Mouse (Mus musculus) ovary, postnatal 14 days (tissue): ENCODE data around the gene Dchs1.
"Not testable (repeated sequence)": the region's sequence is repeated elsewhere in the genome, so short reads cannot be mapped to it uniquely, and the experiment has no call there.

Experiments used
- DNase-seq: peaks from one replicate; pipeline ENCODE4 v3.0.0; 2022; ENCODE audit warnings: low spot score

The Dchs1 gene

GRCm38 (mm10) chr7:105783861-105784260 lies 3.6 kb downstream of the Dchs1 start:
- DNase-seq, result no peak

- peak; percentile 49 for DNase-seq
Measured at GRCm38 (mm10) chr7:105778553-105779265, 8.7 kb downstream of the Dchs1 start.

- DNase-seq, result peak; percentile 48
Measured at GRCm38 (mm10) chr7:105777797-105778552, 9.5 kb downstream of the Dchs1 start.

- no peak for DNase-seq
Measured at GRCm38 (mm10) chr7:105777316-105777715, 10.1 kb downstream of the Dchs1 start.

- DNase-seq, result no peak
Measured at GRCm38 (mm10) chr7:105776026-105776425, 11.4 kb downstream of the Dchs1 start.

- DNase-seq, result no peak
Measured at GRCm38 (mm10) chr7:105774661-105775060, 12.8 kb downstream of the Dchs1 start.

GRCm38 (mm10) chr7:105773041-105773440 lies 14.4 kb downstream of the Dchs1 start:
- DNase-seq, result no peak

GRCm38 (mm10) chr7:105772331-105772730 lies 15.1 kb downstream of the Dchs1 start:
- DNase-seq, result no peak

GRCm38 (mm10) chr7:105769959-105770358 lies 17.5 kb downstream of the Dchs1 start:
- DNase-seq, result no peak

GRCm38 (mm10) chr7:105767729-105768165 lies 19.7 kb downstream of the Dchs1 start:
- no peak for DNase-seq

GRCm38 (mm10) chr7:105764331-105764730 lies 23.1 kb downstream of the Dchs1 start:
- DNase-seq, result no peak

- DNase-seq, result no peak
Measured at GRCm38 (mm10) chr7:105762517-105763270, 24.8 kb downstream of the Dchs1 start.

- DNase-seq, result no peak
Measured at GRCm38 (mm10) chr7:105761813-105762484, 25.5 kb downstream of the Dchs1 start.

- DNase-seq, result no peak
Measured at GRCm38 (mm10) chr7:105753281-105753680, 34.2 kb downstream of the Dchs1 start.

GRCm38 (mm10) chr7:105752716-105753115 lies 34.7 kb downstream of the Dchs1 start:
- no peak for DNase-seq

GRCm38 (mm10) chr7:105751491-105752433 lies 35.7 kb downstream of the Dchs1 start, which contains the start of gene Tpp1:
Gene Tpp1 (minus strand): TSS chr7:105752235.
- DNase-seq, result peak; percentile 85

- no peak for DNase-seq
Measured at GRCm38 (mm10) chr7:105747776-105748175, 39.7 kb downstream of the Dchs1 start.

GRCm38 (mm10) chr7:105743926-105744590 lies 43.4 kb downstream of the Dchs1 start, which contains the start of gene Taf10:
Gene Taf10 (minus strand): TSS chr7:105744361.
- peak; percentile 74 for DNase-seq

- DNase-seq, result not testable (repeated sequence)
Measured at GRCm38 (mm10) chr7:105743246-105743925, 44.1 kb downstream of the Dchs1 start.
